Mouse (Mus musculus) hindbrain, embryonic 10.5 days (tissue): ENCODE results near the gene Apol11b. TPM values are rescaled to one million over a fixed set of nuclear protein-coding genes. Genes with fewer than 3 reads are reported as not detected.
"Not testable (repeated sequence)": the region's sequence is repeated elsewhere in the genome, so short reads cannot be mapped to it uniquely, and the experiment has no call there.

Experiments
- DNase-seq: peaks from one replicate; pipeline ENCODE4 v3.0.0-alpha.2; 2017; ENCODE audit warnings: low spot score
- H3K27ac ChIP-seq: fragments of 300-500 bp; sonication (generic); 2 replicates; pipeline ENCODE4 v1.5.1; 2016; ENCODE audit warnings: mild to moderate bottlenecking, moderate library complexity
- H3K27me3 ChIP-seq: fragments of 300-500 bp; sonication (generic); 2 replicates; pipeline ENCODE4 v1.6.1; 2016; ENCODE audit warnings: mild to moderate bottlenecking; ENCODE audit not compliant: poor library complexity, insufficient read depth, severe bottlenecking
- H3K36me3 ChIP-seq: fragments of 300-500 bp; sonication (generic); 2 replicates; pipeline ENCODE4 v1.6.1; 2016; ENCODE audit warnings: mild to moderate bottlenecking, moderate library complexity
- H3K4me1 ChIP-seq: fragments of 300-500 bp; sonication (generic); replicated peaks from 2 replicates; pipeline ENCODE4 v1.6.1; 2016; ENCODE audit warnings: mild to moderate bottlenecking
- H3K4me3 ChIP-seq: fragments of 300-500 bp; sonication (generic); 2 replicates; pipeline ENCODE4 v1.5.1; 2016; ENCODE audit warnings: mild to moderate bottlenecking, moderate library complexity
- H3K9me3 ChIP-seq: fragments of 300-500 bp; sonication (generic); 2 replicates; pipeline ENCODE4 v1.6.1; 2016; ENCODE audit warnings: mild to moderate bottlenecking, moderate library complexity
- WGBS: fragments of 180-500 bp; shearing (Covaris S2); methylation state at CpG from one replicate; pipeline ENCODE4 v1.1.7; 2016; 5-methylcytosine and 5-hydroxymethylcytosine counted together
- polyA plus RNA-seq: library from polyadenylated mRNA; unstranded; fragments of >200 nt; fragmentation: Nextera tagmentation; extraction: Ambion mirVana; gene quantifications from 2 replicates; pipeline ENCODE4 v1.2.1, GENCODE M21; 2016

Gene Apol11b
- not detected in 2 replicates for polyA plus RNA-seq

DNA sequence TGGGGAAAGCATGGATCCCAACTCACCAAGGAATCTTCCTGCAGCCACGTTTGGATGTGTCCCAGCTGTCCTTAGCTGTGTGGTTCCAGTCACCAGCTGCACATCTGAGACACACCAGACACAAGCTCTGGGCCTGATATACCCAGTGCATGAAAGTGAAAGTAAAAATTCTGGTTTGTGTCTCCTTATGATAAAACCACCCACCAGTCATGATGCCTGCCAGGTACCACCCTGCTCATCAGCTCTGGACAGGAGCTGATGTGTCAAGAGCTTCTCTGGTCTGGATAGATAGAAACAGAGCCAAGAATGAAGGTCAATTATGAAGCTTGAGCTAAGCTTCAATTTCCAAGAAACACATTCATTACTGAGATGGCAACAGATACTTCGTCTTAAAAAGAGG, at the start of gene Apol11b:
Apol11b (minus strand) TSS at position 111 of the 400 bp plus-strand sequence.
- H3K9me3 ChIP-seq, H3K4me3 ChIP-seq, H3K27me3 ChIP-seq, DNase-seq, H3K4me1 ChIP-seq, H3K27ac ChIP-seq, H3K36me3 ChIP-seq: not testable (repeated sequence)
- WGBS, result 72% methylated on average over 2 of the region's 2 CpGs

DNA sequence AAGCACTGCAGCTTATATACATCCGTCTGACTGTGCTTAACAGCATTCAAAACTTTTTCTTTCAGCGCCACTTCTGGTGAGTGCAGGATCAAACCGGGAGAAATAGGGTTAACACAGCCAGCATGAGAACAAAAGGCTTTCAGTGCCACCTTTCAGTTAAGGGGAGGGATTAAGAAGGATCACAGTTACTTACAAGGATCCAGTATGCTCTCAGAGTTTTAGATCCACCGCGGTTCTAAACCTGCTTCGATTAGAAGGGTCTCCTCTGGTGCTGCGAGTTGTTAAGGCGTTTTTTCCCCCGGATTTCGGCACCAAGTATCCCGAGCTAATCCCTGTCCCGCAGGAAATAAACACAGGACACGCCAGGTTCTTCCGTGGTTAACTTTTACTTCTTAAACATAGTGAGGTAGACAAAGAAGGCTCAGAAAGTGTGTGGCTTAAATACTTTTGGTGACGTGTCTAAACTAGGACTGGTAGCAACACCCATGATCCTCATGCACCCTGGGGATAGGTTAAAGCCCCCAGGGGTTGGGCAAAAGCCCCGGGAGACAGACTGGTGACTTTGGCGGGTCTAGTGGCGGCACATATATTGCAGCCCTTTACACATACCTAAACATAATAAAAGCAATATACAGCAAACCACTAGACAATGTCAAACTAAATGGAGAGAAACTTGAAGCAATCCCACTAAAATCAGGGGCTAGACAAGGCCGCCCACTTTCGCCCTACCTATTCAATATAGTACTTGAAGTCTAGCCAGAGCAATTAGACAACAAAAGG, 48.6 kb upstream of the Apol11b start:
- H3K27me3 ChIP-seq, H3K9me3 ChIP-seq, H3K36me3 ChIP-seq, H3K4me1 ChIP-seq: not testable (repeated sequence)
- peak; percentile 28 for DNase-seq
- peak overlapping the region; percentile 47 for H3K4me3 ChIP-seq
- H3K27ac ChIP-seq, result peak overlapping the region; percentile 66
- WGBS, result 7% methylated on average over 20 of the region's 20 CpGs

DNA sequence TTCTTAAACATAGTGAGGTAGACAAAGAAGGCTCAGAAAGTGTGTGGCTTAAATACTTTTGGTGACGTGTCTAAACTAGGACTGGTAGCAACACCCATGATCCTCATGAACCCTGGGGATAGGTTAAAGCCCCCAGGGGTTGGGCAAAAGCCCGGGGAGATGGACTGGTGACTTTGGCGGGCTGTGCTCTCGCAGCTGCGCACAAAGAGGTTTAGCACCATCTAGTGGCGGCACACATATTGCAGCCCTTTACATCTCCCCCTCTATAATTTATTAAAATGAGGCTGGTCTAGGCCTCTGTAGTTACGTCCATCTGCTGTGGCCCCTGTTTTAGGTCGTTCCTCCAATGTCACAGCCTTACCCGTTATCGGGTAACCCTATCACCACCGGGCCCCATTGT, 40.9 kb upstream of the Apol11b start:
- not testable (repeated sequence) for H3K27ac ChIP-seq, H3K9me3 ChIP-seq, H3K4me1 ChIP-seq, H3K36me3 ChIP-seq, H3K27me3 ChIP-seq, H3K4me3 ChIP-seq
- WGBS, result 18% methylated on average over 11 of the region's 11 CpGs
- DNase-seq, result peak; percentile 43

DNA sequence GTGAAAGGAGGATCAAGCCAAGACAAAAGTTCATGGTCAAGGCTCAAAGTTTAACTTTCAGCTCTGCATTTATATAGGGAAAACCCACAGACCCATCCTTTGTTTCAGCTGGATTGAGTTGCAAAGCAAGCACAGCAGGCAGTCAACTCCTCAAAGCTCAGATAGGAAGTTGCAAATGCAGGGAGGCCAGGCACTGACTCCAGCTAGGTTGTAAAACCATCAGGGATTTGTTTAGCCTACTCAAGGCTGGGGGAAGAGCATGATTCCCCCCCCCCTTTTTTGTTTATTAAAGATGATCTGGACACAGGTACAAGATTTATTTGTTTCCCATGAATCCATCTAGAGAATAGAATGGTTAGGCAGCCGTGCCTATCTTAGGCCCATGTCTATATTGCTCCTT, 31.0 kb upstream of the Apol11b start:
- not testable (repeated sequence) for H3K36me3 ChIP-seq, DNase-seq, H3K27ac ChIP-seq, H3K4me1 ChIP-seq, H3K27me3 ChIP-seq, H3K4me3 ChIP-seq, H3K9me3 ChIP-seq
- WGBS, result 77% methylated on average over 1 of the region's 1 CpGs

DNA sequence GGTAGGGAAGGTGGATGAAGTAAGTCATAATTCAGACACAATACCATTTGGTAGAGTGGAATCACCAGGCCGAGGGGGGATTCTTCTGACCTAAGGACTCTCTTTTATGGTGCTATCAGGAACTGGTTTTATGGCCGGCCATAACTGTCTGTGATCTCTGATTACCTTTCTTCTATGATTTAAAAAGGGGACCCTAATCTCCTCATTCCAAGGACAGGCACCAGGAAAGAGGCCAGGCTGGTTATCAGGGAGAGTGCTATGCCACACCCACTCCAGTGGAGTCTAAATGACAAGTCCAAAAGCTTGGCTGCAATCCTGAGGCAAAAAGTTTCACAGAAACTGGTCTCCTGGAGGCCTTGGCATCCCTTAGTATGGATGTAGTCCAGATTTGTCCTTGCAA, 18.8 kb upstream of the Apol11b start:
- H3K27me3 ChIP-seq, H3K9me3 ChIP-seq, DNase-seq, H3K27ac ChIP-seq, H3K36me3 ChIP-seq, H3K4me3 ChIP-seq, H3K4me1 ChIP-seq: not testable (repeated sequence)
- 81% methylated on average over 2 of the region's 2 CpGs for WGBS

DNA sequence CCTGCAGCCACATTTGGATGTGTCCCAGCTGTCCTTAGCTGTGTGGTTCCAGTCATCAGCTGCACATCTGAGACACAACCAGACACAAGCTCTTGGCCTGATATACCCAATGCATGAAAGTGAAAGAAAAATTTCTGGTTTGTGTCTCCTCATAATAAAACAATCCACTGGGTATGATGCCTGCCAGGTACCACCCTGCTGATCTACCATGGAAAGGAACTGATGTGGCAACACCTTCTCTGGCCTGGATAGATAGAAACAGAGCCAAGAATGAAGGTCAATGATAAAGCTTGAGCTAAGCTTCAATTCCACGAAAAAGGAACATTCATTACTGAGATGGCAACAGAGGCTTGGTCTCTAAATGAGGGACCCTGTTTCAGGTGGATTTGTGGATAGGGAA, 16.7 kb upstream of the Apol11b start:
- 93% methylated on average over 1 of the region's 1 CpGs for WGBS
- not testable (repeated sequence) for H3K9me3 ChIP-seq, H3K36me3 ChIP-seq, H3K27ac ChIP-seq, DNase-seq, H3K27me3 ChIP-seq, H3K4me3 ChIP-seq, H3K4me1 ChIP-seq

DNA sequence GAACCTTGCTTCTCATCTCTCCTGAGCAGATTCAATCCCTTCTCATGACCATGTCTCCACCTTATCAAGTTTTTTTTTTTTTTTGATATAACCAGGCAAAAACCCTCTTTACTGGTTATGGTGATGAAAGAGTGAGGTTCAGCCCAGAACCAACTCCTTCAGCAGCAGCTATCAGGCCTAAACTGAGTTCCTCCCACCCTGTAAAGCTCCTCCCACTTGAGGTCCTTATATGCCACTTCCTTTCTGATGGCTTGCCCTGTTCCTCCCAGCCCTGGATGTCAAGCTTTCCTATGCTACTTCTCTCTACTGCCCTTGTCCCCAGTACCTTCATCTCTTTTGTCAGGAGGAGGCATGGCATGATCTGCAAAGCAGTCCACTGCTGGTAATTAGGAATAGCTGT, 8.1 kb upstream of the Apol11b start:
- not testable (repeated sequence) for H3K4me1 ChIP-seq, DNase-seq, H3K4me3 ChIP-seq, H3K36me3 ChIP-seq, H3K27me3 ChIP-seq, H3K9me3 ChIP-seq, H3K27ac ChIP-seq

DNA sequence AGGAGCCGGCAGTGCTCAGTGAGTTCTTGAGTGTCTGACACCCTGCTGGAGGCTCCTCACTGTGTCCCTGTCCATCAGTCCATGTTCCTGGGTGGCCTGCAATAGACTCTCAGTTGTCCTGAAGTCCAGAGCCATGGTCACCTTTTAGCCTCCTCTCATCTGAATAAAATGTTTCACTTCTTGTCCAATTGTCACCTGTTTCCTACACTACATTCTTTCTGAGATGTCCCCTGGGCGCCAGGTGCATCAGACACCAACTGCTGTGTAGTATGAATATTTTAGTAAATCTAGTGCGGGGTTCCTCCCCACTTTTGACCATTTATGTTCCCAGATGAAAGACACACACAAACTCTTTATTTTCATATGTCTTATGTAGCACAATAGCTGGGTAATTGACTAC, 13.3 kb downstream of the Apol11b start:
- not testable (repeated sequence) for H3K27ac ChIP-seq, H3K4me3 ChIP-seq, H3K36me3 ChIP-seq, DNase-seq, H3K4me1 ChIP-seq, H3K9me3 ChIP-seq, H3K27me3 ChIP-seq
- 83% methylated on average over 3 of the region's 3 CpGs for WGBS

DNA sequence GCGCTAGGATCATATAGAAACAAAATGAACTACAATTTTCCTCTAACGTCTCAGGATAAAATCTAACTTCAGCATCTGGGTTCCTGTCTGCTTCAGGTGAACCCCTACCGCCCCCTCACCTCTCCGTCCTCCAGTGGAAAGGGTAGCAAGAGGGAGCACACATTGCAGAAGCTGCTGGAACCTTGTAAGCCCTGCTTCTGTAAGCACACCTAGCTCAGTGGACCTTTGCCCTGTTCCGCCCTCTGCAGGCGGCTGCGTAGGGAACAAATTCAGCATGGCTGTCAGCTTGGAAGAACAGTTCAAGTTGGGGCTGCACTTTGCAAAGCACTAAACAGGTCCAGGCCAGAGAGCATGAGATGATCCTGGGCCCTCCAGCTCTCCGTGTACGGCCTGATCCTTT, 14.4 kb downstream of the Apol11b start:
- not testable (repeated sequence) for H3K9me3 ChIP-seq, H3K36me3 ChIP-seq, DNase-seq, H3K4me1 ChIP-seq, H3K27me3 ChIP-seq, H3K4me3 ChIP-seq, H3K27ac ChIP-seq
- WGBS, result 58% methylated on average over 9 of the region's 9 CpGs

DNA sequence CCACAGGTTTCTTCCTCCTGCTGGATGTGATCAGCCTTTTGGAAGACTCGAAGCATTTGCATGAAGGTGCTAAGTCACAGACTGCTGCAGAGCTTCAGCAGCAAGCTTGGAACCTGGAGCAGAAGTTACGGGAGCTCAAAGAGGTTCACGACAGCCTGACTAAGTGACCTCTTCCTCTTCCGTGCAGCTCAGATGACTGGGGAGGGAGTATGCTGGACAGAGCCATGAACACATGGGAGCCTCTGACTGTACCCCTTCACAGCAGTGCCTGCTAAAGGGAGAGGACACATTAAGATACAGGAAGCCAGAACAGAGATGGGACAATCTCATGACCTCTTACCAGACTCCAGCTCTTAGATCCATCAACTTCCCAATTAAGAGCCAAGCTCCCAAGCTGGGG, 16.6 kb downstream of the Apol11b start:
- H3K9me3 ChIP-seq, H3K4me3 ChIP-seq, H3K27ac ChIP-seq, DNase-seq, H3K36me3 ChIP-seq, H3K27me3 ChIP-seq, H3K4me1 ChIP-seq: not testable (repeated sequence)
- WGBS, result 81% methylated on average over 4 of the region's 4 CpGs

DNA sequence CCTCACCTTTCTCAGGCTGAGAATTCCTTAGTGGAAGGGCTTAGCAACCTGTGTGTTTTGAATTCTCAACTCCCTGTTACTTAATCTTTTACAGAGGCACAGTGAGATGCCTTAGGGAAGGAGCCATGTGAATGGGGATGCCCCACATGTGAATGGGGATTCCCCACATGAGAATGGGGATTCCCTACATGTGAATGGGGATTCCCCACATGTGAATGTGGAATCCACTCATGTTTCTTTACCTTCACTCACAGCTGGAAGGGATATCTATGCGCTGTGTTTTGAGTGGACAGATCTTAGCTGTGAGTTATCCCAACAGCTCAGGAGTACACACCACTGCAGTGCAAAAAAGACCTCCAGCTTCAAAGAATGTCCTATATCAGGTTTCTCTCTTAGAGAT, 18.4 kb downstream of the Apol11b start:
- Histone ChIP-seq H3K9me3 (no peaks in the 10 kb centered on the region), H3K36me3 (no peaks in the 10 kb centered on the region), H3K27ac (no peak overlapping the region), H3K4me3 (no peak overlapping the region), H3K27me3 (no peaks in the 10 kb centered on the region), H3K4me1 (peaks cover 9% of the 10 kb centered on the region)
- 81% methylated on average over 1 of the region's 1 CpGs for WGBS
- DNase-seq, result no peak

DNA sequence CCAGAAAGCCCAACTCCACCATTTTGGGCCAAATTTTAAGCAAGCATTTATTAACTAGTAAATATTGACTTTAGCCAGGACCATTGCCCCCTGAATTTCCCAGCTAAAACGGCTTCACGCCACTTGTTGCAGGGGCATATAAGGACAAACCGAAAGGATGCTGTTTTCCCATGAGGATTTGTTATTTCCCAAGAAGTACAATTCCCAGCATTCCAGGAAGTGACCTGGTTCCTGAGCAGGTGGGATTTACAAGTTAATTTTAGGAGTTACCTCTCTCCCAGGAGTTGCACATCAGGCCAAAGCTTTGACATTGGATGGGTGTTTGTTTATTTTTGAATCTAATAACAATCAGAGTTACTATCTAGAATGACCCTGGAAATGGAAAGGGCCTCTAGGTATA, 37.0 kb downstream of the Apol11b start:
- Histone ChIP-seq H3K9me3 (no peaks in the 10 kb centered on the region), H3K4me3 (no peak overlapping the region), H3K27me3 (no peaks in the 10 kb centered on the region), H3K36me3 (no peaks in the 10 kb centered on the region), H3K4me1 (no peaks in the 10 kb centered on the region), H3K27ac (no peak overlapping the region)
- WGBS, result 94% methylated on average over 3 of the region's 3 CpGs
- DNase-seq, result no peak

DNA sequence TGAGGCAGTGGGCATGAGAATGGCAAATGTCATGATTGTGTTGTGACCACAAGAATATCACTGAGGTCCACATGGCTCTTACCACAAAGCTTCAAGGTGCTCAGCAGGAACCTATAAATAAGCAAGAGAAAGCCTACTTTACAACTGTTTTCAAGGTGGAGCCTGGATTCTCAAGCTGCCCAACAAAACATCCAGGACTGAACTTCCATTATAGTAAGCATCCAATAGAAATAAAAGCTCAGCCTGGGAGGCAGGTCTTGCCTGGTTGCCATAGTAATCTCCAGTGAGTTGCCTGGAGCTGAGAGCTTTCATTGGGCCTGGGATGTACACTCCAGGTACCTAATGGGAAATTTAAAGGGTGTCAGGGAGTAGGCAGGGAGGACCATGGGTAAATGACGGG, 44.1 kb downstream of the Apol11b start, which contains the start of gene Gm36245:
Gm36245 (plus strand) TSS at position 301 of the 400 bp plus-strand sequence.
- no peak within 1 kb of the TSS for H3K27ac ChIP-seq
- 93% methylated on average over 1 of the region's 1 CpGs for WGBS
- no peak within 1 kb of the TSS for H3K4me3 ChIP-seq
- no peaks in the 10 kb centered on the region for H3K27me3 ChIP-seq
- H3K36me3 ChIP-seq, result no peaks in the 10 kb centered on the region
- no peak for DNase-seq
- H3K4me1 ChIP-seq, result no peaks in the 10 kb centered on the region
- H3K9me3 ChIP-seq, result no peaks in the 10 kb centered on the region

DNA sequence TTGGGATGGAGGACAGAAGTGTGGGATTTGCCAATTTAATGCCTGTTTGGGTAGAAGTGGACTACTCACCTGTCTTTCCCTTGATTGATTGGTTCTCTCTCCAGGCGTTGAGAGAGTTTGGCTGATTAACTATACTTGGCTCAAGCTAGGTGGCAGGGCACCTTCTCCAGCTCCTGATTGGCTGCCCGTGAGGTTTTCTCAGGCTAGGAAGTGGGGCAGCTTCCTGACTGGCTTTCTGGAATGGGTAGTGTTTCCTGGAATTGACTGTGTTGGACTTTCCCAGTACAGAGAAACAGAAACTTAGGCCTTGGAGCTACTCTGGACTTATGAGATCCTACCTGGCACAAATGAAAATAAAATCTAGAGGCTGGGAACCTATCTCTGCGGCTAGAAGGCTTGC, 44.7 kb downstream of the Apol11b start:
- Histone ChIP-seq H3K4me1 (no peaks in the 10 kb centered on the region), H3K27ac (no peak overlapping the region), H3K4me3 (no peak overlapping the region), H3K9me3 (no peaks in the 10 kb centered on the region), H3K27me3 (no peaks in the 10 kb centered on the region), H3K36me3 (no peaks in the 10 kb centered on the region)
- WGBS, result 90% methylated on average over 3 of the region's 3 CpGs
- no peak for DNase-seq
